ENCODE assay signal across 8 mouse cellular contexts in the genomic region with DNA sequence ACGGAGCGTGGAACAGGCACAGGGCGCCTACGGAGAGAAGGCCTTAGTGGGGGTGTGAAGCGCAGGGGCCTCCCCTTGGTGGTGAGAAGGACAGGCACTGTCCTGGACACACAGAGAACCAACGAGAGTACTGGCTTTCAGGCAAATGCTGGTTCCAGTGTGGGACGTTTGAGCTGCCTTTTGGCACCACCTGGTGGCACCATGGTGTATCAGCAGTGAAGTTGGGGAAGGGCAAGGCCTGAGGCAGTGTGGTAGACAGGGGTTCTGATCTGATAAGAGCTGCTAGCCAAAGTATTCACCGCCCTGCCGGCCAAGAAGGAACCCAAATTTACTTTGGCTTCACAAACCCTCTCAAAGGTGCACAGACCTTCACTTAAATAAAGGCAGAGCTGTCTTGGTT. TPM values are rescaled to one million over a fixed set of nuclear protein-coding genes. Genes with fewer than 3 reads are reported as not detected.
DNase-seq lines count a peak whose midpoint lies in the region; ATAC-seq and TF ChIP-seq lines count a peak whose summit lies in the region.

No protein-coding gene starts in this region.

- peaks cover 1% of the 10 kb centered on the region; the same call in 1 of the 2 replicates for H3K36me3 ChIP-seq in testis, adult 2 months (ENCODE audit: control insufficient read depth, insufficient read depth, low read length)
- H3K36me3 ChIP-seq in limb, embryonic 13.5 days: peaks cover 96% of the 10 kb centered on the region
- H3K36me3 ChIP-seq in midbrain, postnatal 0 days (ENCODE audit: insufficient read depth, low read length): peaks cover 31% of the 10 kb centered on the region

- H3K4me2 ChIP-seq in limb, embryonic 13.5 days (replicated peaks): no peak overlapping the region
- H3K4me2 ChIP-seq in midbrain, postnatal 0 days (ENCODE audit: low read depth, low read length, poor library complexity, severe bottlenecking): no peak overlapping the region

- DNase-seq in testis, postnatal 14 days (ENCODE audit: low spot score): no peak
- DNase-seq in kidney, adult 9 months: peak; percentile 82
- DNase-seq in midbrain, postnatal 0 days (ENCODE audit: low spot score): peak; percentile 84
- peak; percentile 36 to 55 for DNase-seq in spleen, postnatal 14 days (ENCODE audit: low spot score in 2 of 2)

- H3K27me3 ChIP-seq in testis, adult 2 months (ENCODE audit: control insufficient read depth, insufficient read depth, low read length): no peaks in the 10 kb centered on the region
- no peaks in the 10 kb centered on the region for H3K27me3 ChIP-seq in limb, embryonic 13.5 days
- H3K27me3 ChIP-seq in midbrain, postnatal 0 days (ENCODE audit: insufficient read depth, low read length): no peaks in the 10 kb centered on the region

- no peak overlapping the region for H3K27ac ChIP-seq in testis, adult 2 months (ENCODE audit: control insufficient read depth, insufficient read depth, low read depth, low read length)
- H3K27ac ChIP-seq in limb, embryonic 13.5 days: no peak overlapping the region
- no peak overlapping the region for H3K27ac ChIP-seq in midbrain, postnatal 0 days (ENCODE audit: low read depth, low read length)

- peak; percentile 90 for ATAC-seq in common myeloid progenitor, adult 5-6 weeks (replicated peaks; ENCODE audit: low read depth, poor library complexity, severe bottlenecking)
- peak; percentile 81 for ATAC-seq in granulocyte monocyte progenitor cell, adult 5-6 weeks (replicated peaks; ENCODE audit: poor library complexity, severe bottlenecking)
- 0 out of 2 replicates have a peak, but pooled peaks have one; percentile 33 for ATAC-seq in limb, embryonic 13.5 days (ENCODE audit: low FRiP score, low read depth)
- ATAC-seq in midbrain, postnatal 0 days (ENCODE audit: low FRiP score): peak; percentile 27; the same call in 1 of the 2 replicates

- H3K4me3 ChIP-seq in testis, adult 2 months (ENCODE audit: control insufficient read depth, low read depth, low read length): no peak overlapping the region
- no peak overlapping the region for H3K4me3 ChIP-seq in limb, embryonic 13.5 days
- H3K4me3 ChIP-seq in midbrain, postnatal 0 days (ENCODE audit: low read depth, low read length): no peak overlapping the region

- TF ChIP-seq POLR2A in testis, adult 2 months (IDR thresholded peaks at IDR 0.05; ENCODE audit: control insufficient read depth, low read depth, low read length): no peak

- H3K9ac ChIP-seq in limb, embryonic 13.5 days: no peak overlapping the region
- no peak overlapping the region for H3K9ac ChIP-seq in midbrain, postnatal 0 days (replicated peaks; ENCODE audit: low read length, poor library complexity, severe bottlenecking)

- no peaks in the 10 kb centered on the region for H3K4me1 ChIP-seq in testis, adult 2 months (ENCODE audit: control insufficient read depth, insufficient read depth, low read length)
- peaks cover 17% of the 10 kb centered on the region for H3K4me1 ChIP-seq in limb, embryonic 13.5 days
- peaks cover 4% of the 10 kb centered on the region; the same call in 1 of the 2 replicates for H3K4me1 ChIP-seq in midbrain, postnatal 0 days (ENCODE audit: insufficient read depth, low read length)

- H3K9me3 ChIP-seq in limb, embryonic 13.5 days: no peaks in the 10 kb centered on the region
- no peaks in the 10 kb centered on the region for H3K9me3 ChIP-seq in midbrain, postnatal 0 days (ENCODE audit: low read length)

- 44% methylated on average over 9 of the region's 9 CpGs for WGBS in limb, embryonic 13.5 days
- WGBS in midbrain, postnatal 0 days: 44% methylated on average over 9 of the region's 9 CpGs

- peak; percentile 88; the same call in 1 of the 2 replicates for TF ChIP-seq CTCF in testis, adult 2 months (IDR thresholded peaks at IDR 0.05; ENCODE audit: control insufficient read depth, insufficient read depth, insufficient replicate concordance, low read depth, low read length)
- TF ChIP-seq CTCF in midbrain, postnatal 0 days (IDR thresholded peaks at IDR 0.05): peak; percentile 95

RNA-seq across cellular contexts. Expression of a gene that starts 41.8 kb away (rescaled TPM):
- polyA plus RNA-seq in testis, adult 2 months (2012; rRNA removed): 2.7 and 3.3 TPM in 2 replicates
- total RNA-seq in common myeloid progenitor, adult 5-6 weeks (2017): not detected in 2 replicates
- total RNA-seq in granulocyte monocyte progenitor cell, adult 5-6 weeks (2014; fragmentation: Nextera tagmentation): 8.5 TPM in 1 of 2 replicates, not detected in the other
- total RNA-seq in granulocyte monocyte progenitor cell, adult 5-6 weeks (2017): 0.56 and 0.82 TPM in 2 replicates
- polyA plus RNA-seq in limb, embryonic 13.5 days (2015; fragmentation: Nextera tagmentation; extraction: Ambion mirVana): 2.0 and 2.2 TPM in 2 replicates
- total RNA-seq in midbrain, postnatal 0 days (2014; rRNA removed): 3.6 and 4.7 TPM in 2 replicates
- polyA plus RNA-seq in midbrain, postnatal 0 days (2015; fragmentation: Nextera tagmentation; extraction: Ambion mirVana): 5.5 and 8.2 TPM in 2 replicates

Comparison
In these comparisons a context has a peak if more than half of its experiments do, and no peak if none do; other contexts are left out.
1. ATAC-seq: peak in every context shown above with its lines; median percentile 90 in common myeloid progenitor, adult 5-6 weeks; 81 in granulocyte monocyte progenitor cell, adult 5-6 weeks; 33 in limb, embryonic 13.5 days; 27 in midbrain, postnatal 0 days.